Mouse (Mus musculus) MEL (cell line): ENCODE measurements at regions not wholly inside any gene's neighbourhood (a gene's known extent, or its start where the extent isn't known, plus 50 kb on each side); places are given as distances from the start of the nearest gene placed in this dataset.

Experiments used
- BHLHE40 ChIP-seq: IDR thresholded peaks from 2 replicates; pipeline ENCODE4 v1.6.1; 2012; ENCODE audit warnings: low read depth, mild to moderate bottlenecking, inconsistent platforms, low read length, improper control_type of control experiment, borderline replicate concordance
- CTCF ChIP-seq, 3 experiments: IDR thresholded peaks in 2 of 3; conservative IDR thresholded peaks in 1 of 3; 2 replicates each; pipeline ENCODE4 v1.5.1; 2011 to 2012; ENCODE audit warnings: low read length in 3 of 3, low read depth in 2 of 3, mild to moderate bottlenecking in 2 of 3, improper control_type of control experiment in 1 of 3, inconsistent platforms in 1 of 3, mixed read lengths in 1 of 3, moderate library complexity in 1 of 3; ENCODE audit not compliant: control insufficient read depth in 1 of 3, insufficient read depth in 1 of 3, poor library complexity in 1 of 3, severe bottlenecking in 1 of 3
- EP300 ChIP-seq, 2 experiments: IDR thresholded peaks; 2 replicates each; pipeline ENCODE4 v1.6.1; 2011; ENCODE audit warnings: improper control_type of control experiment in 2 of 2, low read length in 2 of 2, low read depth in 1 of 2, mild to moderate bottlenecking in 1 of 2
- GATA1 ChIP-seq: IDR thresholded peaks from 2 replicates; pipeline ENCODE4 v1.6.1; 2011; ENCODE audit warnings: low read depth, low read length, improper control_type of control experiment
- MAX ChIP-seq: IDR thresholded peaks from 2 replicates; pipeline ENCODE4 v1.6.1; 2011; ENCODE audit warnings: low read length, improper control_type of control experiment

- TF ChIP-seq GATA1 (no peak), CTCF (IDR thresholded peaks at IDR 0.05 in 2 of 3, conservative IDR thresholded peaks at IDR 0.05 in 1 of 3; ENCODE audit: control insufficient read depth in 1 of 3, insufficient read depth in 1 of 3, low read depth in 2 of 3, low read length in 3 of 3, poor library complexity in 1 of 3, severe bottlenecking in 1 of 3) (no peak), MAX (no peak), EP300 (IDR thresholded peaks at IDR 0.05; ENCODE audit: low read depth in 1 of 2, low read length in 2 of 2) (no peak), BHLHE40 (no peak)
Observed at GRCm38 (mm10) chr1:194320320-194321036, 297.5 kb upstream of the Plxna2 start.
